ENCODE assay signal across 17 mouse cellular contexts in the genomic region with DNA sequence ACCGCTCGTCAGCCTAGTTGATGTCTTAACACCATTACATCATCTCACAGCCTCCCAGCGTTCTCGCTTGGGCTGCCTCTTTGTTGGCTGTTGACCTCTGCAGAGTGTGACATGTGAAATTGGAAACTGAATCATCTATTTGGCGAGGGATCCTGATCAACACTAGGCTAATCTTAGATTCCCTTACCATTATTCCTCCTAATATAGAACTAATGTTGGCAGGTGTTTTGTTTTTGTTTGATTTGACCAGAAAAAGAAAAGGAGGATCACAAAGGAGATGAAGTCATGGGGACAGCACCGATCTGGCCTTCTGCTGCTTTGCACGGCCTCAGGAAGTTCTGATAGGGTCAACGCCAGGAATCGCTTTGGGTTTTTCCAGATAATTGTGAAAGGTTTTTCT.
DNase-seq lines count a peak whose midpoint lies in the region; ATAC-seq and TF ChIP-seq lines count a peak whose summit lies in the region.
"Had no signal": no experiment of that assay in that cellular context is flagged by ENCODE, and none has a peak within 500 bp of the region (broad histone marks: within the 10 kb centered on the region; RNA-seq: fewer than 3 reads in every experiment).

No protein-coding gene starts in this region.

- TF ChIP-seq EP300 in CH12.LX (IDR thresholded peaks at IDR 0.05; ENCODE audit: low read length) = no peak

- H3K27ac ChIP-seq in kidney, embryonic 16.5 days (ENCODE audit: low read length) = no peak overlapping the region
- no peak overlapping the region for H3K27ac ChIP-seq in CH12.LX (ENCODE audit: insufficient read depth, low read depth)
- H3K27ac ChIP-seq in heart, embryonic 16.5 days (ENCODE audit: low read length) = peak overlapping the region; percentile 59
- no peak overlapping the region for H3K27ac ChIP-seq in intestine, embryonic 16.5 days (ENCODE audit: low read length)
- H3K27ac ChIP-seq: forebrain, embryonic 12.5 days; hindbrain, embryonic 13.5 days; limb, embryonic 13.5 days; midbrain, embryonic 13.5 days; neural tube, embryonic 15.5 days had no signal

- H3K4me3 ChIP-seq in kidney, embryonic 16.5 days (ENCODE audit: low read length) = no peak overlapping the region
- no peak overlapping the region for H3K4me3 ChIP-seq in CH12.LX (replicated peaks in 1 of 3; ENCODE audit: low read depth in 2 of 3, low read length in 2 of 3, poor library complexity in 1 of 3)
- H3K4me3 ChIP-seq in heart, embryonic 16.5 days (ENCODE audit: low read length) = no peak overlapping the region
- H3K4me3 ChIP-seq in intestine, embryonic 16.5 days (ENCODE audit: low read length) = no peak overlapping the region
- H3K4me3 ChIP-seq: forebrain, embryonic 12.5 days; hindbrain, embryonic 13.5 days; limb, embryonic 13.5 days; midbrain, embryonic 13.5 days; neural tube, embryonic 15.5 days had no signal

- TF ChIP-seq POLR2A in CH12.LX (IDR thresholded peaks at IDR 0.05; ENCODE audit: low read depth, low read length) = no peak

- H3K9me3 ChIP-seq in kidney, embryonic 16.5 days (ENCODE audit: low read length) = no peaks in the 10 kb centered on the region
- H3K9me3 ChIP-seq in CH12.LX (replicated peaks; ENCODE audit: low read length) = no peaks in the 10 kb centered on the region
- no peaks in the 10 kb centered on the region for H3K9me3 ChIP-seq in heart, embryonic 16.5 days (replicated peaks; ENCODE audit: control insufficient read depth, low read length)
- H3K9me3 ChIP-seq in intestine, embryonic 16.5 days (ENCODE audit: control insufficient read depth, low read length) = no peaks in the 10 kb centered on the region
- H3K9me3 ChIP-seq: forebrain, embryonic 12.5 days; G1E; hindbrain, embryonic 13.5 days; limb, embryonic 13.5 days; midbrain, embryonic 13.5 days; neural tube, embryonic 15.5 days had no signal

- DNase-seq in kidney, adult 11 months = peak; percentile 12
- no peak for DNase-seq in CH12.LX (ENCODE audit: extremely low read depth)
- peak; percentile 61 for DNase-seq in MN1 (ENCODE audit: low spot score)
- DNase-seq in embryo, embryonic 10 days (ENCODE audit: low spot score) = no peak
- no peak for DNase-seq in thymus, postnatal 14 days
- DNase-seq: adrenal gland, postnatal 36 days; cerebellum, adult 9-10 months; gastrocnemius, postnatal 36 days had no signal

- no peak for TF ChIP-seq RAD21 in CH12.LX (IDR thresholded peaks at IDR 0.05; ENCODE audit: low read depth, low read length)

- dilution Hi-C loops in CH12.LX (cut with MboI; ENCODE audit: extremely low pct_ligation_motif_present, extremely low pct_unique_long_range_greater_than_20kb, low sequenced_read_pairs) = no loop called here

- peaks cover 24% of the 10 kb centered on the region for H3K4me1 ChIP-seq in kidney, embryonic 16.5 days (ENCODE audit: insufficient read depth, low read length)
- H3K4me1 ChIP-seq in CH12.LX (ENCODE audit: control insufficient read depth in 1 of 2, insufficient read depth in 2 of 2) = peaks cover 0 to 5% of the 10 kb centered on the region in 2 experiments; a peak in 1 of 4 replicates
- H3K4me1 ChIP-seq in heart, embryonic 16.5 days (ENCODE audit: control insufficient read depth, insufficient read depth, low read length) = peaks cover 20% of the 10 kb centered on the region
- peaks cover 3% of the 10 kb centered on the region; the same call in 1 of the 2 replicates for H3K4me1 ChIP-seq in intestine, embryonic 16.5 days (ENCODE audit: control insufficient read depth, insufficient read depth, low read length)
- H3K4me1 ChIP-seq: hindbrain, embryonic 13.5 days; midbrain, embryonic 13.5 days; neural tube, embryonic 15.5 days had no signal

- H3K9ac ChIP-seq in kidney, embryonic 16.5 days (replicated peaks; ENCODE audit: low read length) = no peak overlapping the region
- no peak overlapping the region for H3K9ac ChIP-seq in CH12.LX (ENCODE audit: insufficient read depth, low read depth)
- H3K9ac ChIP-seq in heart, embryonic 16.5 days (ENCODE audit: low read length) = no peak overlapping the region
- no peak overlapping the region for H3K9ac ChIP-seq in intestine, embryonic 16.5 days (ENCODE audit: low read depth, low read length)
- H3K9ac ChIP-seq: forebrain, embryonic 12.5 days; hindbrain, embryonic 13.5 days; limb, embryonic 13.5 days; midbrain, embryonic 13.5 days; neural tube, embryonic 15.5 days had no signal

- no peaks in the 10 kb centered on the region for H3K27me3 ChIP-seq in kidney, embryonic 16.5 days (ENCODE audit: insufficient read depth, low read length)
- H3K27me3 ChIP-seq in CH12.LX (replicated peaks) = no peaks in the 10 kb centered on the region
- no peaks in the 10 kb centered on the region for H3K27me3 ChIP-seq in heart, embryonic 16.5 days (ENCODE audit: control insufficient read depth, insufficient read depth, low read length)
- H3K27me3 ChIP-seq in intestine, embryonic 16.5 days (replicated peaks; ENCODE audit: control insufficient read depth, insufficient read depth, low read length) = no peaks in the 10 kb centered on the region
- H3K27me3 ChIP-seq: forebrain, embryonic 12.5 days; hindbrain, embryonic 13.5 days; limb, embryonic 13.5 days; midbrain, embryonic 13.5 days; neural tube, embryonic 15.5 days had no signal

- ATAC-seq in kidney, embryonic 16.5 days (ENCODE audit: low FRiP score, low TSS enrichment) = no peak
- ATAC-seq in heart, embryonic 16.5 days (replicated peaks; ENCODE audit: extremely low read depth, insufficient read depth, low FRiP score) = peak; percentile 61
- ATAC-seq in intestine, embryonic 16.5 days = no peak
- ATAC-seq: midbrain, embryonic 13.5 days had no signal

- TF ChIP-seq CTCF in CH12.LX (conservative IDR thresholded peaks at IDR 0.05 in 1 of 2, IDR thresholded peaks at IDR 0.05 in 1 of 2; ENCODE audit: low read depth in 2 of 2, low read length in 2 of 2) = no peak

- WGBS in kidney, embryonic 16.5 days = 54% methylated on average over 9 of the region's 9 CpGs
- 34% methylated on average over 9 of the region's 9 CpGs for WGBS in heart, embryonic 16.5 days
- 68% methylated on average over 9 of the region's 9 CpGs for WGBS in intestine, embryonic 16.5 days

- in situ Hi-C loops in CH12.LX (cut with MboI; ENCODE audit: low pct_ligation_motif_present, low pct_unique_long_range_greater_than_20kb, low sequenced_read_pairs) = no loop called here

- no peak overlapping the region for H3K4me2 ChIP-seq in kidney, embryonic 16.5 days (replicated peaks; ENCODE audit: low read depth, low read length)
- peak overlapping the region; percentile 12; the same call in 1 of the 2 replicates for H3K4me2 ChIP-seq in CH12.LX (ENCODE audit: insufficient read depth, low read depth, poor library complexity, severe bottlenecking)
- H3K4me2 ChIP-seq in heart, embryonic 16.5 days (ENCODE audit: low read depth, low read length) = no peak overlapping the region
- no peak overlapping the region for H3K4me2 ChIP-seq in intestine, embryonic 16.5 days (ENCODE audit: low read depth, low read length)
- H3K4me2 ChIP-seq: forebrain, embryonic 12.5 days; hindbrain, embryonic 13.5 days; limb, embryonic 13.5 days; midbrain, embryonic 13.5 days; neural tube, embryonic 15.5 days had no signal

- no peaks in the 10 kb centered on the region for H3K79me2 ChIP-seq in CH12.LX (replicated peaks; ENCODE audit: control insufficient read depth, extremely low read depth, insufficient read depth, poor library complexity, severe bottlenecking)

- no peaks in the 10 kb centered on the region for H3K36me3 ChIP-seq in kidney, embryonic 16.5 days (ENCODE audit: insufficient read depth, low read length)
- no peaks in the 10 kb centered on the region for H3K36me3 ChIP-seq in CH12.LX (replicated peaks in 1 of 2; ENCODE audit: control insufficient read depth in 1 of 2, insufficient read depth in 1 of 2, low read length in 1 of 2)
- H3K36me3 ChIP-seq in heart, embryonic 16.5 days (ENCODE audit: control insufficient read depth, insufficient read depth) = no peaks in the 10 kb centered on the region
- no peaks in the 10 kb centered on the region for H3K36me3 ChIP-seq in intestine, embryonic 16.5 days (ENCODE audit: control insufficient read depth, insufficient read depth, low read length)
- H3K36me3 ChIP-seq: forebrain, embryonic 12.5 days; G1E; hindbrain, embryonic 13.5 days; limb, embryonic 13.5 days; midbrain, embryonic 13.5 days; neural tube, embryonic 15.5 days had no signal

TF ChIP-seq in CH12.LX, 34 proteins besides CTCF, POLR2A, EP300 and RAD21:
- no peak for TF ChIP-seq ELF1 (IDR thresholded peaks at IDR 0.05; ENCODE audit: low read depth, low read length)
- TF ChIP-seq NRF1 (IDR thresholded peaks at IDR 0.05; ENCODE audit: low read depth, low read length) = no peak
- TF ChIP-seq MYC (IDR thresholded peaks at IDR 0.05; ENCODE audit: low read depth, low read length) = no peak
- no peak for TF ChIP-seq UBTF (IDR thresholded peaks at IDR 0.05; ENCODE audit: low read depth, low read length)
- TF ChIP-seq E2F4 (IDR thresholded peaks at IDR 0.05; ENCODE audit: insufficient replicate concordance, low read depth, low read length) = no peak
- TF ChIP-seq ZNF384 (IDR thresholded peaks at IDR 0.05; ENCODE audit: low read depth, low read length) = no peak
- no peak for TF ChIP-seq SIN3A (IDR thresholded peaks at IDR 0.05; ENCODE audit: low read length)
- TF ChIP-seq KAT2A (IDR thresholded peaks at IDR 0.05; ENCODE audit: insufficient replicate concordance, low read length) = no peak
- no peak for TF ChIP-seq CHD2 (IDR thresholded peaks at IDR 0.05; ENCODE audit: low read length)
- no peak for TF ChIP-seq NELFE (IDR thresholded peaks at IDR 0.05; ENCODE audit: low read depth, low read length)
- no peak for TF ChIP-seq SMC3 (IDR thresholded peaks at IDR 0.05; ENCODE audit: low read depth, low read length)
- no peak for TF ChIP-seq JUND (conservative IDR thresholded peaks at IDR 0.05; ENCODE audit: low read depth, low read length)
- TF ChIP-seq MAZ (IDR thresholded peaks at IDR 0.05; ENCODE audit: low read depth, low read length) = no peak
- no peak for TF ChIP-seq POLR2AphosphoS2 (IDR thresholded peaks at IDR 0.05; ENCODE audit: low read depth, low read length)

Comparison
In these comparisons a context has a peak if more than half of its experiments do, and no peak if none do; other contexts are left out.
1. DNase-seq: peak in kidney, adult 11 months (single experiment) and MN1 (single experiment); none in CH12.LX (single experiment), embryo, embryonic 10 days (single experiment) and thymus, postnatal 14 days (single experiment).